Mouse (Mus musculus) kidney, embryonic 15.5 days (tissue): ENCODE data around the gene Zfp518a. TPM values are rescaled to one million over a fixed set of nuclear protein-coding genes. Genes with fewer than 3 reads are reported as not detected.

Experiments used
- microRNA-seq: library from miRNA; unstranded; fragments of <30 nt; microRNA quantifications from one replicate; pipeline ENCODE4, GENCODE M21; 2016
- polyA plus RNA-seq: library from polyadenylated mRNA; unstranded; fragments of >200 nt; fragmentation: Nextera tagmentation; extraction: Ambion mirVana; gene quantifications from 2 replicates; pipeline ENCODE4 v1.2.1, GENCODE M21; 2015

Gene Zfp518a
- polyA plus RNA-seq, 1 experiment from 2014 or later, result 12.4 TPM

Small RNA genes lying within 50 kb of the gene (microRNA-seq; reads per million reads assigned to microRNA genes)
- gene Mir8092, result 0.59 reads per million

Other genes with a start within 250 kb of the Zfp518a start
- gene Cc2d2b, start 146.0 kb upstream of the Zfp518a start, polyA plus RNA-seq, result 0.06 and 0.19 TPM in 2 replicates
- 15.5 and 16.3 TPM in 2 replicates for gene Ccnj, start 63.4 kb upstream of the Zfp518a start, polyA plus RNA-seq
- 12.6 and 15.6 TPM in 2 replicates for gene Blnk, start 99.8 kb downstream of the Zfp518a start, polyA plus RNA-seq
- gene Dntt, start 134.6 kb downstream of the Zfp518a start, polyA plus RNA-seq, result 0.27 TPM in 1 of 2 replicates, not detected in the other
- gene Opalin, start 182.4 kb downstream of the Zfp518a start, polyA plus RNA-seq, result not detected in 2 replicates